Mouse (Mus musculus) erythroid progenitor cell, adult 5-6 weeks (primary cell): ENCODE measurements around the gene Popdc3. TPM values are rescaled to one million over a fixed set of nuclear protein-coding genes. Genes with fewer than 3 reads are reported as not detected.
"Not testable (repeated sequence)": the region's sequence is repeated elsewhere in the genome, so short reads cannot be mapped to it uniquely, and the experiment has no call there.

Experiments used
- ATAC-seq: replicated peaks from 2 replicates; pipeline ENCODE4 v1.8.0; 2016; ENCODE audit warnings: moderate number of reproducible peaks, mild to moderate bottlenecking, moderate TSS enrichment, inconsistent platforms; ENCODE audit not compliant: poor library complexity, low FRiP score, severe bottlenecking
- total RNA-seq, 2 experiments: library from RNA; stranded (forward) in 1 of 2; stranded (reverse) in 1 of 2; fragments of 150-400 nt in 1 of 2; fragments of 186-747, 209-891 nt in 1 of 2; gene quantifications; 2 replicates each; pipeline versions ENCODE4 v1.2.3 to v1.2.4; 2015 to 2017; ENCODE audit warnings: low replicate concordance in 2 of 2

Gene Popdc3
- total RNA-seq, 2 experiments from 2014 or later, result not detected

- no peak for ATAC-seq
Measured at GRCm38 (mm10) chr10:45303315-45304036, 125.6 kb downstream of the Popdc3 start.

- no peak for ATAC-seq
Measured at GRCm38 (mm10) chr10:45305173-45305572, 127.3 kb downstream of the Popdc3 start.

GRCm38 (mm10) chr10:45311129-45311528 lies 133.2 kb downstream of the Popdc3 start:
- ATAC-seq, result no peak

GRCm38 (mm10) chr10:45311624-45312023 lies 133.7 kb downstream of the Popdc3 start:
- ATAC-seq, result no peak

GRCm38 (mm10) chr10:45314865-45315264 lies 137.0 kb downstream of the Popdc3 start:
- no peak for ATAC-seq

- ATAC-seq, result no peak
Measured at GRCm38 (mm10) chr10:45318922-45319321, 141.0 kb downstream of the Popdc3 start.

- ATAC-seq, result no peak
Measured at GRCm38 (mm10) chr10:45320296-45320695, 142.4 kb downstream of the Popdc3 start.

GRCm38 (mm10) chr10:45324159-45324558 lies 146.3 kb downstream of the Popdc3 start:
- no peak for ATAC-seq

- no peak for ATAC-seq
Measured at GRCm38 (mm10) chr10:45328196-45329000, 150.5 kb downstream of the Popdc3 start.

- ATAC-seq, result no peak
Measured at GRCm38 (mm10) chr10:45334925-45335324, 157.0 kb downstream of the Popdc3 start.

GRCm38 (mm10) chr10:45335434-45336422 lies 157.8 kb downstream of the Popdc3 start, which contains the start of gene Bves:
Gene Bves (plus strand): TSS chr10:45335772.
- ATAC-seq, result no peak

- ATAC-seq, result no peak
Measured at GRCm38 (mm10) chr10:45339106-45339505, 161.2 kb downstream of the Popdc3 start.

- no peak for ATAC-seq
Measured at GRCm38 (mm10) chr10:45344381-45344780, 166.5 kb downstream of the Popdc3 start.

- ATAC-seq, result no peak
Measured at GRCm38 (mm10) chr10:45345217-45345616, 167.3 kb downstream of the Popdc3 start.

- ATAC-seq, result not testable (repeated sequence)
Measured at GRCm38 (mm10) chr10:45348143-45348542, 170.2 kb downstream of the Popdc3 start.

- no peak for ATAC-seq
Measured at GRCm38 (mm10) chr10:45356091-45356490, 178.2 kb downstream of the Popdc3 start.

- ATAC-seq, result no peak
Measured at GRCm38 (mm10) chr10:45363396-45363795, 185.5 kb downstream of the Popdc3 start.

GRCm38 (mm10) chr10:45366987-45367705 lies 189.2 kb downstream of the Popdc3 start:
- ATAC-seq, result no peak
